Mouse (Mus musculus): ENCODE results near the gene Zfp341.

Gene Zfp341

GRCm38 (mm10) chr2:154685772-154686171 lies 72.7 kb downstream of the Zfp341 start:
- DNase-seq (ENCODE audit: low read depth, low spot score), result no peak
- H3K27me3 ChIP-seq (ENCODE audit: control insufficient read depth, insufficient read depth, low read length, poor library complexity, severe bottlenecking), result no peaks in the 10 kb centered on the region
- no peaks in the 10 kb centered on the region for H3K36me3 ChIP-seq (ENCODE audit: control insufficient read depth, insufficient read depth, low read length, poor library complexity, severe bottlenecking)

GRCm38 (mm10) chr2:154686819-154687218 lies 73.7 kb downstream of the Zfp341 start:
- Histone ChIP-seq H3K36me3 (ENCODE audit: control insufficient read depth, insufficient read depth, low read length, poor library complexity, severe bottlenecking) (peaks cover 3% of the 10 kb centered on the region; the same call in 1 of the 2 replicates), H3K27me3 (ENCODE audit: control insufficient read depth, insufficient read depth, low read length, poor library complexity, severe bottlenecking) (no peaks in the 10 kb centered on the region)

GRCm38 (mm10) chr2:154689391-154689790 lies 76.3 kb downstream of the Zfp341 start:
- H3K27me3 ChIP-seq (ENCODE audit: control insufficient read depth, insufficient read depth, low read length, poor library complexity, severe bottlenecking), result no peaks in the 10 kb centered on the region
- H3K36me3 ChIP-seq (ENCODE audit: control insufficient read depth, insufficient read depth, low read length, poor library complexity, severe bottlenecking), result peaks cover 5% of the 10 kb centered on the region; the same call in 1 of the 2 replicates
- DNase-seq (ENCODE audit: low read depth, low spot score), result no peak

More at GRCm38 (mm10) chr2:154686819-154687218, 73.7 kb downstream of the Zfp341 start:
- no peak for DNase-seq (ENCODE audit: low read depth, low spot score)

- Histone ChIP-seq H3K36me3 (ENCODE audit: control insufficient read depth, insufficient read depth, low read length, poor library complexity, severe bottlenecking) (peaks cover 5% of the 10 kb centered on the region; the same call in 1 of the 2 replicates), H3K27me3 (ENCODE audit: control insufficient read depth, insufficient read depth, low read length, poor library complexity, severe bottlenecking) (no peaks in the 10 kb centered on the region)
These were observed 77.9 kb downstream of the Zfp341 start for GRCm38 (mm10) chr2:154690959-154691358.

GRCm38 (mm10) chr2:154693186-154693940 lies 80.3 kb downstream of the Zfp341 start:
- Histone ChIP-seq H3K27me3 (ENCODE audit: control insufficient read depth, insufficient read depth, low read length, poor library complexity, severe bottlenecking) (no peaks in the 10 kb centered on the region), H3K36me3 (ENCODE audit: control insufficient read depth, insufficient read depth, low read length, poor library complexity, severe bottlenecking) (peaks cover 5% of the 10 kb centered on the region; the same call in 1 of the 2 replicates)
- no peak for DNase-seq (ENCODE audit: low read depth, low spot score)

More at GRCm38 (mm10) chr2:154690959-154691358, 77.9 kb downstream of the Zfp341 start:
- DNase-seq (ENCODE audit: low read depth, low spot score), result no peak

- H3K36me3 ChIP-seq (ENCODE audit: control insufficient read depth, insufficient read depth, low read length, poor library complexity, severe bottlenecking), result peaks cover 5% of the 10 kb centered on the region; the same call in 1 of the 2 replicates
- no peaks in the 10 kb centered on the region for H3K27me3 ChIP-seq (ENCODE audit: control insufficient read depth, insufficient read depth, low read length, poor library complexity, severe bottlenecking)
- DNase-seq (ENCODE audit: low read depth, low spot score), result no peak
These were observed 80.8 kb downstream of the Zfp341 start for GRCm38 (mm10) chr2:154693941-154694256.

GRCm38 (mm10) chr2:154695690-154696089 lies 82.6 kb downstream of the Zfp341 start:
- no peaks in the 10 kb centered on the region for H3K27me3 ChIP-seq (ENCODE audit: control insufficient read depth, insufficient read depth, low read length, poor library complexity, severe bottlenecking)
- H3K36me3 ChIP-seq (ENCODE audit: control insufficient read depth, insufficient read depth, low read length, poor library complexity, severe bottlenecking), result peaks cover 5% of the 10 kb centered on the region; the same call in 1 of the 2 replicates
- DNase-seq (ENCODE audit: low read depth, low spot score), result no peak
